Mouse (Mus musculus) liver, embryonic 16.5 days (tissue): ENCODE measurements around the gene Fam241a. TPM values are rescaled to one million over a fixed set of nuclear protein-coding genes. Genes with fewer than 3 reads are reported as not detected.
A peak's percentile ranks its signal among the peaks of the same experiment; 100 is the strongest.

ENCODE experiments used
- ATAC-seq: fragments of 200-750 bp; cut with Nextera tagmentation; 2 replicates; pipeline ENCODE4 v1.8.0; 2017; ENCODE audit warnings: low read depth, mild to moderate bottlenecking, moderate number of reproducible peaks, moderate library complexity
- H3K27ac ChIP-seq: fragments of 300-500 bp; sonication (generic); 2 replicates; pipeline ENCODE4 v1.5.1; 2014; ENCODE audit warnings: mild to moderate bottlenecking, low read length
- H3K27me3 ChIP-seq: fragments of 300-500 bp; sonication (generic); 2 replicates; pipeline ENCODE4 v1.6.1; 2014; ENCODE audit warnings: low read depth, low read length, mixed read lengths; ENCODE audit not compliant: control insufficient read depth, insufficient read depth
- H3K36me3 ChIP-seq: fragments of 300-500 bp; sonication (generic); 2 replicates; pipeline ENCODE4 v1.6.1; 2014; ENCODE audit warnings: mild to moderate bottlenecking; ENCODE audit not compliant: control insufficient read depth, insufficient read depth
- H3K4me1 ChIP-seq: fragments of 300-500 bp; sonication (generic); 2 replicates; pipeline ENCODE4 v1.6.1; 2014; ENCODE audit warnings: low read depth, low read length, mixed read lengths; ENCODE audit not compliant: control insufficient read depth
- H3K4me2 ChIP-seq: fragments of 300-500 bp; sonication (generic); 2 replicates; pipeline ENCODE4 v1.6.1; 2014; ENCODE audit warnings: low read depth, low read length, mixed read lengths
- H3K4me3 ChIP-seq: fragments of 300-500 bp; sonication (generic); 2 replicates; pipeline ENCODE4 v1.5.1; 2014; ENCODE audit warnings: low read depth, mild to moderate bottlenecking, low read length
- H3K9ac ChIP-seq: fragments of 300-500 bp; sonication (generic); 2 replicates; pipeline ENCODE4 v1.6.1; 2014; ENCODE audit warnings: low read depth, low read length
- H3K9me3 ChIP-seq: fragments of 300-500 bp; sonication (generic); replicated peaks from 2 replicates; pipeline ENCODE4 v1.6.1; 2016; ENCODE audit warnings: low read length; ENCODE audit not compliant: control insufficient read depth
- WGBS: fragments of 180-500 bp; shearing (Covaris S2); extraction: QIAGEN DNeasy Blood & Tissue Kit; methylation state at CpG from one replicate; pipeline ENCODE4 v1.1.7; 2014; ENCODE audit not compliant: insufficient replicate concordance; 5-methylcytosine and 5-hydroxymethylcytosine counted together
- polyA plus RNA-seq: library from polyadenylated mRNA; unstranded; fragments of >200 nt; fragmentation: Nextera tagmentation; extraction: Ambion mirVana; gene quantifications from 2 replicates; pipeline ENCODE4 v1.2.1, GENCODE M21; 2015

Fam241a gene
- polyA plus RNA-seq, 1 experiment from 2014 or later: 30.8 TPM

GRCm38 (mm10) chr3:127849922-127850321 lies 46.2 kb downstream of the Fam241a start:
- WGBS: 39% methylated on average over 5 of the region's 5 CpGs
- peak; percentile 82 for ATAC-seq
- Histone ChIP-seq H3K4me1 (peaks cover 31% of the 10 kb centered on the region), H3K4me2 (peak overlapping the region; percentile 24), H3K9me3 (peaks cover 4% of the 10 kb centered on the region), H3K36me3 (no peaks in the 10 kb centered on the region), H3K4me3 (no peak overlapping the region), H3K9ac (no peak overlapping the region), H3K27me3 (no peaks in the 10 kb centered on the region), H3K27ac (0 out of 2 replicates have a peak overlapping the region, but pooled peaks have one; percentile 58)

GRCm38 (mm10) chr3:127848088-127848808 lies 47.9 kb downstream of the Fam241a start:
- WGBS: 45% methylated on average over 11 of the region's 11 CpGs
- no peak overlapping the region for H3K9ac ChIP-seq
- no peaks in the 10 kb centered on the region for H3K27me3 ChIP-seq
- H3K4me2 ChIP-seq: no peak overlapping the region
- ATAC-seq: peak; percentile 61
- H3K4me1 ChIP-seq: peaks cover 35% of the 10 kb centered on the region
- no peak overlapping the region for H3K4me3 ChIP-seq
- H3K27ac ChIP-seq: 0 out of 2 replicates have a peak overlapping the region, but pooled peaks have one; percentile 8
- H3K9me3 ChIP-seq: peaks cover 4% of the 10 kb centered on the region
- no peaks in the 10 kb centered on the region for H3K36me3 ChIP-seq

- H3K27me3 ChIP-seq: no peaks in the 10 kb centered on the region
- H3K36me3 ChIP-seq: no peaks in the 10 kb centered on the region
- peaks cover 4% of the 10 kb centered on the region for H3K9me3 ChIP-seq
- H3K4me3 ChIP-seq: no peak overlapping the region
- WGBS: 64% methylated on average over 5 of the region's 5 CpGs
- no peak overlapping the region for H3K4me2 ChIP-seq
- H3K9ac ChIP-seq: no peak overlapping the region
- H3K27ac ChIP-seq: no peak overlapping the region
- ATAC-seq: no peak
- peaks cover 16% of the 10 kb centered on the region for H3K4me1 ChIP-seq
Measured at GRCm38 (mm10) chr3:127843941-127844327, 52.2 kb downstream of the Fam241a start.

- H3K4me1 ChIP-seq: peaks cover 16% of the 10 kb centered on the region
- 47% methylated on average over 2 of the region's 2 CpGs for WGBS
- H3K9me3 ChIP-seq: peaks cover 4% of the 10 kb centered on the region
- H3K4me2 ChIP-seq: no peak overlapping the region
- H3K27me3 ChIP-seq: no peaks in the 10 kb centered on the region
- peak; percentile 61 for ATAC-seq
- no peak overlapping the region for H3K9ac ChIP-seq
- H3K4me3 ChIP-seq: no peak overlapping the region
- H3K27ac ChIP-seq: no peak overlapping the region
- no peaks in the 10 kb centered on the region for H3K36me3 ChIP-seq
Measured at GRCm38 (mm10) chr3:127843324-127843940, 52.7 kb downstream of the Fam241a start.

GRCm38 (mm10) chr3:127841926-127842325 lies 54.2 kb downstream of the Fam241a start:
- Histone ChIP-seq H3K4me3 (no peak overlapping the region), H3K27ac (no peak overlapping the region), H3K9ac (no peak overlapping the region), H3K9me3 (peaks cover 4% of the 10 kb centered on the region), H3K4me1 (peaks cover 18% of the 10 kb centered on the region), H3K27me3 (no peaks in the 10 kb centered on the region), H3K4me2 (no peak overlapping the region), H3K36me3 (no peaks in the 10 kb centered on the region)
- WGBS: 78% methylated on average over 8 of the region's 8 CpGs
- ATAC-seq: no peak

GRCm38 (mm10) chr3:127837972-127838644 lies 58.0 kb downstream of the Fam241a start:
- Histone ChIP-seq H3K27ac (peak overlapping the region; percentile 98), H3K9ac (peak overlapping the region; percentile 82), H3K4me2 (peak overlapping the region; percentile 84), H3K27me3 (no peaks in the 10 kb centered on the region), H3K36me3 (no peaks in the 10 kb centered on the region), H3K4me1 (peaks cover 27% of the 10 kb centered on the region), H3K4me3 (peak overlapping the region; percentile 87), H3K9me3 (no peaks in the 10 kb centered on the region)
- WGBS: 20% methylated on average over 8 of the region's 8 CpGs
- ATAC-seq: no peak

GRCm38 (mm10) chr3:127837154-127837865 lies 58.8 kb downstream of the Fam241a start, which contains the start of gene Ap1ar:
Ap1ar (minus strand) TSS chr3:127837523.
- no peaks in the 10 kb centered on the region for H3K27me3 ChIP-seq
- under 1% methylated on average over 57 of the region's 89 CpGs for WGBS
- H3K9me3 ChIP-seq: no peaks in the 10 kb centered on the region
- no peaks in the 10 kb centered on the region for H3K36me3 ChIP-seq
- peaks cover 23% of the 10 kb centered on the region for H3K4me1 ChIP-seq
- ATAC-seq: peak; percentile 94
- peak within 1 kb of the TSS; percentile 98 for H3K27ac ChIP-seq
- peak within 1 kb of the TSS; percentile 87 for H3K9ac ChIP-seq
- peak within 1 kb of the TSS; percentile 87 for H3K4me3 ChIP-seq
- H3K4me2 ChIP-seq: peak within 1 kb of the TSS; percentile 84

GRCm38 (mm10) chr3:127836798-127837153 lies 59.3 kb downstream of the Fam241a start:
- peak; percentile 35 for ATAC-seq
- under 1% methylated on average over 17 of the region's 17 CpGs for WGBS
- Histone ChIP-seq H3K36me3 (no peaks in the 10 kb centered on the region), H3K4me2 (peak overlapping the region; percentile 84), H3K9me3 (no peaks in the 10 kb centered on the region), H3K27ac (peak overlapping the region; percentile 98), H3K27me3 (no peaks in the 10 kb centered on the region), H3K4me1 (peaks cover 23% of the 10 kb centered on the region), H3K4me3 (peak overlapping the region; percentile 87), H3K9ac (peak overlapping the region; percentile 87)
